Mouse (Mus musculus): Measurements from ENCODE around the gene Mpg.

Gene Mpg

GRCm38 (mm10) chr11:32233895-32234294, 7.6 kb downstream of the Mpg start:
- DNase-seq: peak in 1 of 2 experiments; percentile 49

DNA sequence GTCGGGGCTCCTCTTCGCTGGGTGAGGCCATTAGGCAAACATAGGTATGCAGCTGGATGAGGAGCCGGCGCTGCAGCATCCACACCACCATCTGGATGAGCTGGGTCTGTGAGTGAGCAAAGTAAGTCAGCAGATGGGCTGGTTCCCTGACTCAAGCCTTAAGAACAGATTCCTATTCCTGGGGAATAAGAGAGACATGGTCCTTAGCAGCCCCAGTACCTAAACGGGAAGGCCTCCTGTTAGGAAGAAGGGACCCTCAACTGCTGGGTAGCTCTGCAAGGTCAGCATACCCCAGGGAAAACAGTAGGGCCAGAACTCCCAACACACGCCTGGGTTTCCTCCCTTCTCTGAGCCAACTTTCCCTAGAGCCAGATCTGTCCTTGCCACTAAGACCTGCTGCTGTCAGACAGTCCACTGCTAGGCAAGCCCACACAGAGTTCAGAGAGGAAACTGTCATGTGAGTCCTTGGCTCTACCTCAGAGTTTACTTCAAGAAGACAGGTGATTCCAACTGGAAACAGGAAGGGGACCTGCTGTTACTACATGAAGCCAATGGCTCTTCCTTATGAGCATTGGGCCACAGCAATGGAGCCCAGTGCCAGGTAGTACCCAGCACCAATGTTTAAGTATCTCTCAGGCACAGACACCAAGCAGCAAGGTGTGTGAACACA, 8.6 kb downstream of the Mpg start:
- DNase-seq: peak in 1 of 2 experiments; percentile 21

DNA sequence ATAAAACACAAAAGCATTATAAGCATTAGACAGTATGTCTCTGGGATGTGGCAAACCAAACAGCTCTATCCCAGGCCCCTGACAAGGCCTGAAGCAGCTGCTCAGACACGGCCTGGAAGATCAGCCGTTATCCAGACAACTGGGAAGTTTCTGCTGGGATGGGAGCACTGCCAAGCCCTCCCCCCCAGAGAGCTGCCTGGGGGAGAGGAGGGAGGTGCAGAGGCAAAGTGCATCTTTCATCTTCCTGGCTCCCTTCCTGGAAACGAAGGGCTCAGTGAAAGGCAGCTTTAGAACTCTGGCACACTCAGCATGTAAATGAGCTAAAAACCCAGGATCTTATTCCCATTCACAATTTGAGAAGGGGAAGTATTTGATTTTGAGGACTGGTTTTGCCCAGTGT, 9.3 kb downstream of the Mpg start:
- DNase-seq: peak; percentile 35 to 53

DNA sequence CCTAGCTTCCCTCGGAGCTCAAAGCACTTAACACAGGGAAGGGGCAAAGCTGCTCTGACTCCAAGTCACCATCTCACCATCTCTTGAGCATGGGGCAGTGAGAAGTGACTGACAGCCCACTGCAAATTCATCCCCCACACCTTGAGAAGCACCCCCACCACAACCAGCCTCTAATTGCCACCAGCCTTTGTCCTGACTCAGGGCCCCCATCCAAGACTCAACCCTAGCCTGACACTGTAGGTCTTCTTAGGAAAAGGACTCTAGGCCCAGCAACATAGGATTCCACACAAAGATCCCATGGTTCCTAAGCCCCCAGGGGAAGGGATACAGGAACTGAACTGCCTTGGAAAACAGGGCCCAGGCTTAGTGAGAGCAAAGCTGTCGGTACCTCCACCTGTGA, 9.8 kb downstream of the Mpg start:
- no peak for DNase-seq

DNA sequence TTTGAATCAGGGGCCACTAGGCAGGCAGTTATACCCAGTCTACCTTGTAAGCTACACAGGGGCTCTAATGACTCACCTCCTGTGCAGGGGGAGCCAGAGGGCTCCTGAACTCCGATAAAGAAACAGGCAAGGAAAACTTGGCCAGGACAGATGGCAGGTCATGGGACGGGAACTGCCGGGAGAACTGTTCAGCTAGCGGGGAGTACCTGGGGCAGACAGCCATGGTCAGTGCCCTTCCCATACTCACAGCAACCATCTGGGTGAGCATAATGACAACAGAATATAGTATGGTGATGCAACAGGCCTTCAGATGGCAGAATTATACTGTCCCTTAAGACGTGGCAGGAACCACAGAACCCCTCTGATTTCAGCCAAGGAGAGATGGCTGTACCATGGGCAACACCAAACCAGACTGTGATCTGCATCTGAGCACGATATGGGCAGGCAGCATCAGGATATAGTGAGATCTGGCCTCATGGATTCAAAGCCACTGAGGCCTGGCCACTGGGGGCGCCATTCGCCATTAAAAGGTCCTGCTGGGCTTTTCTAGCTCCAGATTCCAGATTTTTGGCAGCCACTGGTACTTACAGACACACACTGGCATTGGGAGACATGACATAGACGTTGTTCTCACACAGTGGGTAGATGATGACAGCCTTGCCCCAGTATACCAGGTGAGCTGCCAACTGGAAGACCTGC, 10.6 kb downstream of the Mpg start:
- DNase-seq: peak; percentile 75 to 77

GRCm38 (mm10) chr11:32237411-32237795, 11.1 kb downstream of the Mpg start:
- no peak for DNase-seq

DNA sequence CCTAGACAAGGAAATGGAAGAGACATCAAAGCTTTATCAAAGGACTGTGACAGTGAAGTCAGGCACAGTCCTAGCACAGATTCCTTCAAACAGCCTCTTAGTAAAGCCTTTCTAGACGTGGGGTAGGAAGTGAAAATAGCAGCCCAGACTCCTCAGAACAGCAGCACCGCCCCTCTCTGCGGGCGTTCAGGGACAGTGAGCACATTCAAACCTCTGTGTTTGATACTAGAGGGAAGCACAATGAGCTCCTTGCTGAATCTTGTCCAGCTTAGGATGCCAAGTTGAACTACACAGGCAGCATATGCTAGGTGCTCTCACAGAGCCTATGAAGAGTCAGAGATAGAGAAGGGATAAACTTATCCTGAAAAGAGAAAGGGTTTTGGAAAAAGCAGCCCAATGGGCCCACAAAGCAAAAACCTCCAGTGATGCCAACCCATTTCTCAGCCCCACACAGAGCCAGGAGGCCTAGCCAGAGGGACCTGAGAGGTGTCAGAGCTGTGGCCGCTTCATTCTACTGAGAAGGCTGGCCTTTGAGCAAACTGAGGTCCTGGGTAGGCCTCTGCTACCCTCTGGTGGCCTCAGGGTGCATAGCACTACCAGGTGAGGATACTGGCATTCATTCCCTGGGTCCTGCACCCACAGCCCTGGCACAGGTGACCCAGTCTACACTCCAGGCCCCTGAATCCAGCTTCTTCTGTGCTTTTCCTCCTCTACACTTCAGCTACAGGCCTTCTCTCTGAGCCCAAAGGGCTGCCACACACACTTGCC, 12.0 kb downstream of the Mpg start:
- DNase-seq: peak; percentile 83 to 89

GRCm38 (mm10) chr11:32241391-32241790, 15.1 kb downstream of the Mpg start:
- no peak for DNase-seq

DNA sequence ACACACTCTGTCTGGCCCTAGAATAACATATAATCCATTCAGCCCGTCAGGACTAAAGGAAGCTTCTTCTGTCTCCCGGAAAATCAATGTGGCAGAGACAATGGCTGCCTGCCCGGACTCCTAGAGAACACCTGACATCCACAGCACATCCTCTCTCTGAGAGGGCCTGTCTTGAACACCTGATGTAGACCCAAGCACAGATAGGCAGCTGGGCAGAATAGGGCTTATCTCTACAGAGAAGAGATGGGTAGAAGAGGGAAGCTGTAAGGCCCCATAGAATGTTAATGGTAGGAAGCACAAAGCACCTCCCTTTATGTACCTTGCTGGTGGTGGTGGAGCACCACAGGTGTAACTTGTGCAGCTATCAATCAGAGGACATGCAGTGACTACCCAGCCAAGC, 15.9 kb downstream of the Mpg start:
- no peak for DNase-seq

GRCm38 (mm10) chr11:32243205-32243955, 17.1 kb downstream of the Mpg start:
- DNase-seq: no peak

DNA sequence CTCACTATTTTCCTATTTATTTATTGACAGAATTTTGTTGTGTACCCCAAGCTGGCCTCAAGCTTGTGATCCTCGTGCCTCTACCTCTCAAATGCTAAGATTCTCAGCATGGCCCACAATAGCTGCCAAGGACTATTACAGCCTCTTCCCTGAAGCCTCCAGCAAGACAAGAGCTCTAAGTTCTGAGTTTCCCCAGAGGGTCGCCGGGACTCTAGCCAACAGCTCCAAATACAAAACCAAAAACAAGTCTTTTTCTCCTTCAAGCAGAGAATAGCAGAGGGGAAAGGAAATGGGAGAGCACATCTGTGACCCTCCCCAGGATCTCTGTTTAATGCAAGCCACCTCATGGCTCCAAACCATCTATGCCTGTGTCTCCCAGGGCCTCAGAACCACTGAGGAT, 17.8 kb downstream of the Mpg start:
- no peak for DNase-seq

- no peak for DNase-seq
These were observed 18.3 kb downstream of the Mpg start for GRCm38 (mm10) chr11:32244617-32245016.

DNA sequence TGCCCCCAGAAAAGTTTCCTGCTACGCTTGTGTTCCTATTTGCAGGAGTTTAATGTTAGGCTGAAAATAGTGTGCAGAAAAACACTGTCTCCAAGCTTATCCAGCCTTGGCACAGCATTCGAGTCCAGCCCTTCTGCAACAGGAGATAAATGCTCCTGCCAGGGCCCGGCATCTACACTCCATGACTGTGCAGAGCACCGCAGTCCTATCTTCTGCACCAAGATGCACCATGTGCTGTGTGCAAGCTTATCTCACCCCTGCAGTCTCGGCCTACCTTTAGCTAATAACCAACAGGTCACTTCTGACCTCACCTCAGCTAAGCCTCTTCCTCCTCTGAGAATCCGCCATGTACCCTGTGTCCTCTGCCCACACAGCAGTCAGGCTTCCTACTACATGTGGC, 19.3 kb downstream of the Mpg start:
- DNase-seq: no peak

GRCm38 (mm10) chr11:32247068-32247467, 20.8 kb downstream of the Mpg start:
- DNase-seq: no peak

- DNase-seq: no peak
These were observed 22.0 kb downstream of the Mpg start for GRCm38 (mm10) chr11:32248350-32248749.

- no peak for DNase-seq
These were observed 24.8 kb downstream of the Mpg start for GRCm38 (mm10) chr11:32250880-32251763.

- peak in 1 of 2 experiments; percentile 9 for DNase-seq
These were observed 26.8 kb downstream of the Mpg start for GRCm38 (mm10) chr11:32253121-32253520.

GRCm38 (mm10) chr11:32256146-32256545, 29.8 kb downstream of the Mpg start:
- DNase-seq: no peak

DNA sequence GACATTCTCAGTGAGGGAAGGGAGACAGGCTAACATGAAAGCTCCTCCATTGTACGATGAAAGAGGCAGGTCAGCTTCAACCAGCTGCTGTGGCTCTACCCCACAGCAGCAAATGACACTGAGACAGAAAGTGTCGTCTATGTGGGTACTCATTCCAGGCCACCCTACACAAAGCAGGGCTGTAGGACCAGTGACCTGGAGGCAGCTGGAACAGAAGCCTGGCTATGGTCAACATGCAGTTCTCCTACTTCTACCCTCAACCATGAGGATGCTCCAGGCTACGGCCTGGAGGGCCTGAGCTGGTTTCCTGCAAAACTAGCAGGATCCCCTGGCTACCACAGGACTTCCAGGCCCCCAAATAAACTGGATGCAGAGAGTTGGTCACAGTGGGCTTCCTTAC, 30.3 kb downstream of the Mpg start:
- no peak for DNase-seq

- no peak for DNase-seq
These were observed 36.5 kb downstream of the Mpg start for GRCm38 (mm10) chr11:32262674-32263415.

GRCm38 (mm10) chr11:32265117-32265738, 38.9 kb downstream of the Mpg start:
- no peak for DNase-seq
